Mouse (Mus musculus) embryonic facial prominence, embryonic 14.5 days (tissue): ENCODE measurements around the gene Rasal3. TPM values are rescaled to one million over a fixed set of nuclear protein-coding genes. Genes with fewer than 3 reads are reported as not detected.

ENCODE experiments used
- ATAC-seq: fragments of 200-750 bp; cut with Nextera tagmentation; 2 replicates; pipeline ENCODE4 v1.8.0; 2017; ENCODE audit warnings: low read depth, moderate number of reproducible peaks, moderate TSS enrichment
- DNase-seq: peaks from one replicate; pipeline ENCODE4 v3.0.0-alpha.2; 2015; ENCODE audit warnings: low spot score
- H3K27ac ChIP-seq: fragments of 300-500 bp; sonication (generic); replicated peaks from 2 replicates; pipeline ENCODE4 v1.5.1; 2014; ENCODE audit warnings: low read depth, mild to moderate bottlenecking, low read length, moderate library complexity
- H3K27me3 ChIP-seq: fragments of 300-500 bp; sonication (generic); replicated peaks from 2 replicates; pipeline ENCODE4 v1.6.1; 2014; ENCODE audit warnings: low read length; ENCODE audit not compliant: control insufficient read depth, insufficient read depth
- H3K36me3 ChIP-seq: fragments of 300-500 bp; sonication (generic); 2 replicates; pipeline ENCODE4 v1.6.1; 2014; ENCODE audit warnings: low read length, mixed read lengths; ENCODE audit not compliant: control insufficient read depth, insufficient read depth
- H3K4me1 ChIP-seq: fragments of 300-500 bp; sonication (generic); 2 replicates; pipeline ENCODE4 v1.6.1; 2014; ENCODE audit warnings: antibody characterized with exemption, low read length; ENCODE audit not compliant: control insufficient read depth, insufficient read depth
- H3K4me2 ChIP-seq: fragments of 300-500 bp; sonication (generic); 2 replicates; pipeline ENCODE4 v1.6.1; 2014; ENCODE audit warnings: low read depth, mild to moderate bottlenecking, low read length, moderate library complexity, mixed read lengths
- H3K4me3 ChIP-seq: fragments of 300-500 bp; sonication (generic); 2 replicates; pipeline ENCODE4 v1.5.1; 2014; ENCODE audit warnings: low read depth, mild to moderate bottlenecking, low read length
- H3K9ac ChIP-seq: fragments of 300-500 bp; sonication (generic); 2 replicates; pipeline ENCODE4 v1.6.1; 2014; ENCODE audit warnings: low read depth, mild to moderate bottlenecking, low read length, moderate library complexity, mixed read lengths
- H3K9me3 ChIP-seq: fragments of 300-500 bp; sonication (generic); 2 replicates; pipeline ENCODE4 v1.6.1; 2016; ENCODE audit warnings: low read length; ENCODE audit not compliant: control insufficient read depth
- WGBS: fragments of 180-500 bp; shearing (Covaris S2); extraction: QIAGEN DNeasy Blood & Tissue Kit; methylation state at CpG from one replicate; pipeline ENCODE4 v1.1.7; 2014; 5-methylcytosine and 5-hydroxymethylcytosine counted together
- polyA plus RNA-seq: library from polyadenylated mRNA; unstranded; fragments of >200 nt; fragmentation: Nextera tagmentation; extraction: Ambion mirVana; gene quantifications from 2 replicates; pipeline ENCODE4 v1.2.1, GENCODE M21; 2014

Gene Rasal3
- polyA plus RNA-seq, 1 experiment from 2014 or later, result 2.4 TPM

DNA sequence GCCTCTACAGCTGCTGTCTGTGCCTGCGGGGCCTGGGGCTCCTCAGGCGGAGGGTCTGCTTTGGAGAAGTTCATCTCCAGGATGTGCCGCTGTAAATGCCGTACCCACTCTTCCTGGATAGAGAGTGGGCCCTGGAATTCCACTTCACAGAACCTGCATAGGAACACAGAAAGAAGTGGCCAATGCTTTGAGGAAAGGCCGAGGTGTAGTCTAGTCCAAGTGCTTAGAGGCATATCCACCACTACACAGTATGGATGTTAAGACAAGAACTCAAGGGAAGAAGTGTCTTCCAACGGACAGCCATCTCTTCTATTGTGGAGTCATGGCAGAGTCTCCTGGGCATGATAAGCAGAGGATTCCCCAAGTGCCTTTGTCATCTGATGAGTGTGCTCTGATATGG lies 48.4 kb downstream of the Rasal3 start:
- peaks cover 69% of the 10 kb centered on the region for H3K36me3 ChIP-seq
- DNase-seq, result no peak
- H3K27me3 ChIP-seq, result no peaks in the 10 kb centered on the region

DNA sequence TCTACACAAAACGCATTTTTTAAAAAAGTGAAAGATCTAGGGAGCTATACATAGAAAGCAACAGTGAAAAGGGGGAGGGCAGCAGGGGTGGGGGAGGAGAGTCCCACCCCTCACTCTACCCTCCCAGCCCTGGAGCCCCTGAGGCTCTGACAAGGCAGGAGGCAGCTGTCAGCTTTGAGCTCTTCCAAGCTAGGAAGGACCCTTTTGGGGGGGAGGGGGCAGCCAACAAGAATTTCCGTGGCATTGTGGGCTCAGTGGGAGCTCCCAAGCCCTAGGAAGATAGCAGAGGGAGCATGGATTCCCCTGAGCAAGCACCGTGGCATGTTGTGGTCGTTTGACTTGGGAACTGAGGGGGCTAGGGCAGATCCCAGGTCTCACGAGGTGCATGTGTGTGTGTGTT lies 49.2 kb downstream of the Rasal3 start:
- no peak for ATAC-seq
- H3K27ac ChIP-seq, result peak overlapping the region; percentile 15; the same call in 1 of the 2 replicates

More for the DNA sequence above, 48.4 kb downstream of the Rasal3 start:
- no peak overlapping the region for H3K4me3 ChIP-seq
- no peak overlapping the region for H3K27ac ChIP-seq
- H3K4me1 ChIP-seq, result no peaks in the 10 kb centered on the region
- no peaks in the 10 kb centered on the region for H3K9me3 ChIP-seq
- no peak overlapping the region for H3K9ac ChIP-seq
- 92% methylated on average over 6 of the region's 6 CpGs for WGBS
- no peak for ATAC-seq
- no peak overlapping the region for H3K4me2 ChIP-seq

DNA sequence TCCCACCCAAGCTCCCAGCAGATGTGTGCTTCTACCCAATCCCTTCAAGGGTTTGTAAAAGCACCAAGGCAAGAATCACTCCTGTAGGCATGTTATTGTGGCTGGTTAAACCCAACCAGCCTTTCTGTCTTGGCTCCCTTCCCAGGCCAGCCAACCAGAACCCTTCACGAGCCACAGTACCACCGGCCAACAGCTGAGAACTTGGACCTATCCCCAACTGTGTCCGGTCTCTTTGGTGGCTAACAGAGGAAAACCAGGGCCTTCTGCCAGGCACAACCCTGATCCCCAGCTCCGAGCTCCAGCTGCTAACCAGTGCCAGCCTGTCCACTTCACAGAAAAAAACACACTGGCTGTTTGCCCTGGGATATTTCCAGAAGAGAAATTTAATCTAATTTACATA lies 49.7 kb downstream of the Rasal3 start:
- H3K36me3 ChIP-seq, result peaks cover 55% of the 10 kb centered on the region
- 63% methylated on average over 4 of the region's 4 CpGs for WGBS
- peaks cover 3% of the 10 kb centered on the region; the same call in 1 of the 2 replicates for H3K4me1 ChIP-seq
- H3K27ac ChIP-seq, result peak overlapping the region; percentile 15; the same call in 1 of the 2 replicates
- H3K9me3 ChIP-seq, result no peaks in the 10 kb centered on the region
- peak; percentile 65 for DNase-seq
- no peak overlapping the region for H3K9ac ChIP-seq
- no peak overlapping the region for H3K4me3 ChIP-seq
- ATAC-seq, result no peak
- no peaks in the 10 kb centered on the region for H3K27me3 ChIP-seq
- H3K4me2 ChIP-seq, result no peak overlapping the region

More for the DNA sequence above, 49.2 kb downstream of the Rasal3 start:
- no peaks in the 10 kb centered on the region for H3K9me3 ChIP-seq
- no peak overlapping the region for H3K9ac ChIP-seq
- peak; percentile 44 for DNase-seq
- H3K4me1 ChIP-seq, result peaks cover 3% of the 10 kb centered on the region; the same call in 1 of the 2 replicates
- H3K36me3 ChIP-seq, result peaks cover 60% of the 10 kb centered on the region
- 56% methylated on average over 5 of the region's 5 CpGs for WGBS
- H3K4me2 ChIP-seq, result no peak overlapping the region
- H3K27me3 ChIP-seq, result no peaks in the 10 kb centered on the region
- no peak overlapping the region for H3K4me3 ChIP-seq

DNA sequence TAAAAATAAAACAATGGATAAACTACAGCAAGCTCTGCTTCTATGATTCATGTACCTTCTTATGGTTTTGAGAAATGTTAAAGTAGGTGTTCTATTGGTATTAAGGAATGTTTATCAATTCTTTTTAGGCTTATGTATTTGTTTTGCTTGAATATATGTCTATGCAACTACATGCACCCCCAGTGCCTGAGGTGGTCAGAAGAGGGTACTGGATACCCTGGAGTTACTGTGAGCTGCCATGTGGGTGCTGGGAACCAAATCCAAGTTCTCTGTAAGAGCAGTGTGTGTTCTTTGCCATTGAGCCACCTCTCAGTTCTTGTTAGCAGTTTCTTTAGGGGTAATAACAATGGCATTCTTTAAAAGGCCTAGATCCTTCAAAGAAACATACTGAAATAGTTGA lies 51.7 kb downstream of the Rasal3 start:
- Histone ChIP-seq H3K4me1 (peaks cover 3% of the 10 kb centered on the region; the same call in 1 of the 2 replicates), H3K9ac (no peak overlapping the region), H3K27me3 (no peaks in the 10 kb centered on the region), H3K9me3 (no peaks in the 10 kb centered on the region), H3K4me2 (no peak overlapping the region), H3K4me3 (no peak overlapping the region), H3K27ac (no peak overlapping the region), H3K36me3 (peaks cover 36% of the 10 kb centered on the region)
- DNase-seq (no peak), ATAC-seq (no peak)

DNA sequence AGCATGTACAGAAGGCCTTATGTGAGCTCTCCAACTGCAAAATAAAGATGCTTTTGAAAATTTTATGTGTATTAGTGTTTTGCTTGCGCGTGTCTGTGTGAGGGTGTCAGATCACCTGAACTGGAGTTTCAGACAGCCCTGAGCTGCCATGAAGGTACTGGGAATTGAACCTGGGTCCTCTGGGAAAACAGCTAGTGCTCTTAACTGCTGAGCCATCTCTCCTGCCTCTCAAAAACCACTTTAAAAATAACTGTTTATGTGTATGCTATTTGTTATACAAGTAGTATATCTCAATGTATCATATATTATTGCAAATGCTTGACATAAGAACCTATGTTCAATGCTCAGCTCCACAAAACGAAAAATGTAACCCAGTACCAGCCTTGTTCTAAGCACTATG lies 52.1 kb downstream of the Rasal3 start:
- H3K27me3 ChIP-seq, result no peaks in the 10 kb centered on the region
- H3K9ac ChIP-seq, result no peak overlapping the region; the same call in 1 of the 2 replicates
- H3K36me3 ChIP-seq, result peaks cover 31% of the 10 kb centered on the region
- H3K4me3 ChIP-seq, result peak overlapping the region; percentile 73
- no peaks in the 10 kb centered on the region for H3K9me3 ChIP-seq
- H3K4me1 ChIP-seq, result peaks cover 3% of the 10 kb centered on the region; the same call in 1 of the 2 replicates
- H3K4me2 ChIP-seq, result peak overlapping the region; percentile 60
- no peak overlapping the region for H3K27ac ChIP-seq
- no peak for DNase-seq
- WGBS, result 59% methylated on average over 3 of the region's 3 CpGs
- no peak for ATAC-seq

DNA sequence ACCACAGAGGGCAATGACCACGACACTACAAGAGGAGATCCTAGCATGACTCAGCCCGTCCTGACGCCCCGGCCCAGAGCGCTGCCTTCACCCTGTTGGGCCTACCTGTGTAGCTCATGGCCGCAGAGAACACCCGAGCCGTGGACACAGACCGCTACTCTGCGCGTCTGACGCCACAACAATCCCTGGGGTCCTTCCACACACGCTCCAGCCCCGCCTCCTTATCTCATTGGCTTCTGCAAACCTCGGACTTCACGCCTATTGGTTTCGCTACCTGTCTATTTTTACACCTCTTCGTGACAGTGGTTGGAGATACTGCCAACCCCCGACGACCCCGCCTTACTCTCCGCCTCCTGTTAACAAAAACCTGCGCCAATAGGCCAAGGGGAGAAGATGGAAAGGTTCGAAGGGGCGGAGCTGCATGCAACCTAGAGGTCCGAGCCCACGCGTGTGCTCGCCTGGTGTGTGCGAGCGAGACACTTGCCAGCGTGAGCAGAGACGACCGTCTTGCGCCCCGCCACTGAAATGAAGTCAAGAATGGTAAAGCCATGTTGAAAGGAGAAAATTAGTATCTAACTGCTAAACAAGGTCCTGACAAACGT lies 52.9 kb downstream of the Rasal3 start, which contains the start of gene Akap8l:
Akap8l (minus strand) TSS at position 226 of the 602 bp plus-strand sequence.
- peak; percentile 98 for ATAC-seq
- DNase-seq, result peak; percentile 99
- under 1% methylated on average over 29 of the region's 37 CpGs for WGBS

DNA sequence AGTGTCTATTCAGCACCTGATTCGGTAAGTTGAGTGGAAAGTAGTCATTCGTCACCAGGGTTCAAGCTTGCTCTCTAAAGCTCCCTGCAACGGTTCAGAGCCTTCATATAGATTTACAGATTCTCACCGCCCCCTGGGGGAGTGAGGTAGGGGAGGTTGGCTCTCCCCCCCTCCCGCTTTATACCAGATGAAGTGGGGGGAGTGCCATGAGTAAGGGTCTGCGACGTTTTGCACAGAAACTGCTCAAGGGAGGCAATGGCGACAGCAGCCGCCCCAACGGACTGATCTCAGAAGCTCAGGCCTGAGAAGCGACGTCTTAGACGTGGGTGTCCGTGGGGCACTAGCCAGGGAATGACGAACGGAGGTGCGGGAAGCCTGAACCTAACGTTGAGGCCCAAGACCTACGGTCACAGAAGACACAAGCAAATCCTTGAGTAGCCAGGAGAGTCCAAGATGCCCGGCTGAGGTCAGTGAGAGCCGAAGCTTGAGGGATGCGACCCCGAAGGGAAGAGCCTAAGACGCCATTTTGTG lies 53.5 kb downstream of the Rasal3 start:
- H3K36me3 ChIP-seq, result peaks cover 17% of the 10 kb centered on the region
- DNase-seq (no peak), ATAC-seq (peak; percentile 11; the same call in 1 of the 2 replicates)
- no peaks in the 10 kb centered on the region for H3K9me3 ChIP-seq
- under 1% methylated on average over 23 of the region's 24 CpGs for WGBS
- peak overlapping the region; percentile 73 for H3K4me3 ChIP-seq
- peak overlapping the region; percentile 74 for H3K4me2 ChIP-seq
- H3K27me3 ChIP-seq, result no peaks in the 10 kb centered on the region
- peak overlapping the region; percentile 79 for H3K9ac ChIP-seq
- peak overlapping the region; percentile 74; the same call in 1 of the 2 replicates for H3K27ac ChIP-seq
- H3K4me1 ChIP-seq, result peaks cover 3% of the 10 kb centered on the region; the same call in 1 of the 2 replicates

More for the DNA sequence above, 52.9 kb downstream of the Rasal3 start, which contains the start of gene Akap8l:
- Histone ChIP-seq H3K4me3 (peak within 1 kb of the TSS; percentile 73), H3K9me3 (no peaks in the 10 kb centered on the region), H3K27me3 (no peaks in the 10 kb centered on the region), H3K4me2 (peak within 1 kb of the TSS; percentile 74), H3K4me1 (peaks cover 3% of the 10 kb centered on the region; the same call in 1 of the 2 replicates), H3K36me3 (peaks cover 23% of the 10 kb centered on the region), H3K27ac (peak within 1 kb of the TSS; percentile 74; the same call in 1 of the 2 replicates), H3K9ac (peak within 1 kb of the TSS; percentile 79)

DNA sequence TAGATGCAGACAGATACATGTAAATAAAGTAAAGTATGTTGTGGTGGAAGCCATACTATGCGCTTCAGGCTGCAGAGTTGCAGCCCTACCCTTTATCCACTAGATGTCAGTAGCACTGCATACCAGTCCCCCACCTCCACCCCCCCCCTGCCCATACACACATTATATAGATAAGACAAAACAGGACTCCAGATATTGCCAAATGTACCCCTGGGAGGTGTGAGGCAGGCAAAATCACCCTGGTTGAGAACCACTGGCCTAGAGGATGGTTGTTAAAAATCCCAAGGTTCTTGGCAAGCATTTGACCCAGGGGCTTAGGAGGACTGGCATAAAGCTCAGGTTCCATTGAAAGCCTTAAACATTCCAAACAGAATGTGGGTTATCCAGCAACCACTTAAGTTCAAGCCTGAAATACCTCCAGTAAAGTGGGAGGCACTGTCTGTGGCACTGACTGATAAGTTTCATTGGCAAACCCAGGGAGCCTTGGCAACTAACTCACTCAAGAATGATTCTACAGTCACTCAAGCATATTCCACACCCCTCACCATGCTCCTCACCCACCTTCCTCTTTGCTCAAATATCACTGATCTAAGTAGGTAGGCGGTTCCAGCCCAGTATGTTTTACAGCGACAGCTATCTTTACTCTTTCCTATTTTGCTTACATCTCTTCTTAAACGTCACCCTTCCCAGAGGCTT lies 54.2 kb downstream of the Rasal3 start:
- H3K27ac ChIP-seq, result 0 out of 2 replicates have a peak overlapping the region, but pooled peaks have one; percentile 9
- H3K9me3 ChIP-seq, result no peaks in the 10 kb centered on the region
- peak overlapping the region; percentile 73 for H3K4me3 ChIP-seq
- ATAC-seq (no peak), DNase-seq (peak; percentile 54)
- H3K4me1 ChIP-seq, result peaks cover 3% of the 10 kb centered on the region; the same call in 1 of the 2 replicates
- no peaks in the 10 kb centered on the region for H3K27me3 ChIP-seq
- peak overlapping the region; percentile 79; the same call in 1 of the 2 replicates for H3K9ac ChIP-seq
- H3K4me2 ChIP-seq, result peak overlapping the region; percentile 74
- H3K36me3 ChIP-seq, result peaks cover 16% of the 10 kb centered on the region
- 12% methylated on average over 4 of the region's 4 CpGs for WGBS
